Mouse (Mus musculus): ENCODE data around the gene Myl6. TPM values are rescaled to one million over a fixed set of nuclear protein-coding genes. Genes with fewer than 3 reads are reported as not detected.
A peak's percentile ranks its signal among the peaks of the same experiment; 100 is the strongest.

Gene Myl6
- polyA plus RNA-seq, 1 experiment = 2,050 TPM

- Histone ChIP-seq H3K4me1 (ENCODE audit: control insufficient read depth, insufficient read depth, low read length) (no peaks in the 10 kb centered on the region), H3K27ac (ENCODE audit: control insufficient read depth, insufficient read depth, low read depth, low read length, poor library complexity) (no peak overlapping the region), H3K4me3 (replicated peaks; ENCODE audit: control insufficient read depth, low read depth, low read length) (no peak overlapping the region)
- no peak for TF ChIP-seq POLR2A (IDR thresholded peaks at IDR 0.05; ENCODE audit: borderline replicate concordance, control insufficient read depth, low read depth, low read length)
- TF ChIP-seq CTCF (IDR thresholded peaks at IDR 0.05; ENCODE audit: control insufficient read depth, insufficient read depth, low read length) = no peak
- WGBS = 90% methylated on average over 12 of the region's 12 CpGs
These were observed 19.6 kb downstream of the Myl6 start for GRCm38 (mm10) chr10:128474366-128474765.

GRCm38 (mm10) chr10:128460270-128460630 is 33.7 kb downstream of the Myl6 start:
- TF ChIP-seq CTCF (IDR thresholded peaks at IDR 0.05; ENCODE audit: control insufficient read depth, insufficient read depth, low read length) (no peak), POLR2A (IDR thresholded peaks at IDR 0.05; ENCODE audit: borderline replicate concordance, control insufficient read depth, low read depth, low read length) (no peak)
- no peaks in the 10 kb centered on the region for H3K4me1 ChIP-seq (ENCODE audit: control insufficient read depth, insufficient read depth, low read length)
- peak overlapping the region; percentile 41 for H3K4me3 ChIP-seq (replicated peaks; ENCODE audit: control insufficient read depth, low read depth, low read length)
- H3K27ac ChIP-seq (ENCODE audit: control insufficient read depth, insufficient read depth, low read depth, low read length, poor library complexity) = no peak overlapping the region
- 9% methylated on average over 5 of the region's 5 CpGs for WGBS

GRCm38 (mm10) chr10:128459409-128460269 is 34.3 kb downstream of the Myl6 start:
- peak overlapping the region; percentile 98 for H3K4me3 ChIP-seq (replicated peaks; ENCODE audit: control insufficient read depth, low read depth, low read length)
- peaks cover 2% of the 10 kb centered on the region; the same call in 1 of the 2 replicates for H3K4me1 ChIP-seq (ENCODE audit: control insufficient read depth, insufficient read depth, low read length)
- under 1% methylated on average over 55 of the region's 67 CpGs for WGBS
- peak overlapping the region; percentile 95 for H3K27ac ChIP-seq (ENCODE audit: control insufficient read depth, insufficient read depth, low read depth, low read length, poor library complexity)
- TF ChIP-seq POLR2A (IDR thresholded peaks at IDR 0.05; ENCODE audit: borderline replicate concordance, control insufficient read depth, low read depth, low read length) (no peak), CTCF (IDR thresholded peaks at IDR 0.05; ENCODE audit: control insufficient read depth, insufficient read depth, low read length) (no peak)

- peak within 1 kb of the TSS; percentile 95 for H3K27ac ChIP-seq (ENCODE audit: control insufficient read depth, insufficient read depth, low read depth, low read length, poor library complexity)
- peak within 1 kb of the TSS; percentile 98 for H3K4me3 ChIP-seq (replicated peaks; ENCODE audit: control insufficient read depth, low read depth, low read length)
- 4% methylated on average over 86 of the region's 86 CpGs for WGBS
- no peak for TF ChIP-seq POLR2A (IDR thresholded peaks at IDR 0.05; ENCODE audit: borderline replicate concordance, control insufficient read depth, low read depth, low read length)
- TF ChIP-seq CTCF (IDR thresholded peaks at IDR 0.05; ENCODE audit: control insufficient read depth, insufficient read depth, low read length) = peak; percentile 46; the same call in 1 of the 2 replicates
- peaks cover 2% of the 10 kb centered on the region; the same call in 1 of the 2 replicates for H3K4me1 ChIP-seq (ENCODE audit: control insufficient read depth, insufficient read depth, low read length)
These were observed 35.1 kb downstream of the Myl6 start, which contains the start of gene Smarcc2 for GRCm38 (mm10) chr10:128458719-128459408. Gene Smarcc2 (plus strand): TSS chr10:128459248.

- WGBS = under 1% methylated on average over 29 of the region's 29 CpGs
- Histone ChIP-seq H3K4me3 (replicated peaks; ENCODE audit: control insufficient read depth, low read depth, low read length) (peak overlapping the region; percentile 80), H3K27ac (ENCODE audit: control insufficient read depth, insufficient read depth, low read depth, low read length, poor library complexity) (peak overlapping the region; percentile 95), H3K4me1 (ENCODE audit: control insufficient read depth, insufficient read depth, low read length) (peaks cover 2% of the 10 kb centered on the region; the same call in 1 of the 2 replicates)
- TF ChIP-seq CTCF (IDR thresholded peaks at IDR 0.05; ENCODE audit: control insufficient read depth, insufficient read depth, low read length) = no peak
- TF ChIP-seq POLR2A (IDR thresholded peaks at IDR 0.05; ENCODE audit: borderline replicate concordance, control insufficient read depth, low read depth, low read length) = no peak; the same call in 1 of the 2 replicates
These were observed 35.6 kb downstream of the Myl6 start for GRCm38 (mm10) chr10:128458348-128458718.

GRCm38 (mm10) chr10:128457676-128458075 is 36.3 kb downstream of the Myl6 start:
- Histone ChIP-seq H3K27ac (ENCODE audit: control insufficient read depth, insufficient read depth, low read depth, low read length, poor library complexity) (no peak overlapping the region), H3K4me1 (ENCODE audit: control insufficient read depth, insufficient read depth, low read length) (peaks cover 2% of the 10 kb centered on the region; the same call in 1 of the 2 replicates), H3K4me3 (replicated peaks; ENCODE audit: control insufficient read depth, low read depth, low read length) (no peak overlapping the region)
- TF ChIP-seq POLR2A (IDR thresholded peaks at IDR 0.05; ENCODE audit: borderline replicate concordance, control insufficient read depth, low read depth, low read length) (no peak), CTCF (IDR thresholded peaks at IDR 0.05; ENCODE audit: control insufficient read depth, insufficient read depth, low read length) (no peak)
- WGBS = 91% methylated on average over 6 of the region's 6 CpGs

GRCm38 (mm10) chr10:128455280-128455679 is 38.7 kb downstream of the Myl6 start:
- H3K4me3 ChIP-seq (replicated peaks; ENCODE audit: control insufficient read depth, low read depth, low read length) = peak overlapping the region; percentile 19
- WGBS = 3% methylated on average over 6 of the region's 6 CpGs
- H3K4me1 ChIP-seq (ENCODE audit: control insufficient read depth, insufficient read depth, low read length) = peaks cover 2% of the 10 kb centered on the region; the same call in 1 of the 2 replicates
- TF ChIP-seq CTCF (IDR thresholded peaks at IDR 0.05; ENCODE audit: control insufficient read depth, insufficient read depth, low read length) (peak; percentile 39; the same call in 1 of the 2 replicates), POLR2A (IDR thresholded peaks at IDR 0.05; ENCODE audit: borderline replicate concordance, control insufficient read depth, low read depth, low read length) (no peak)
- H3K27ac ChIP-seq (ENCODE audit: control insufficient read depth, insufficient read depth, low read depth, low read length, poor library complexity) = no peak overlapping the region

GRCm38 (mm10) chr10:128454471-128454870 is 39.5 kb downstream of the Myl6 start:
- 84% methylated on average over 3 of the region's 3 CpGs for WGBS

More at GRCm38 (mm10) chr10:128454471-128454870, 39.5 kb downstream of the Myl6 start:
- no peak overlapping the region for H3K4me3 ChIP-seq (replicated peaks; ENCODE audit: control insufficient read depth, low read depth, low read length)
- TF ChIP-seq POLR2A (IDR thresholded peaks at IDR 0.05; ENCODE audit: borderline replicate concordance, control insufficient read depth, low read depth, low read length) (no peak), CTCF (IDR thresholded peaks at IDR 0.05; ENCODE audit: control insufficient read depth, insufficient read depth, low read length) (no peak)
- peaks cover 2% of the 10 kb centered on the region; the same call in 1 of the 2 replicates for H3K4me1 ChIP-seq (ENCODE audit: control insufficient read depth, insufficient read depth, low read length)
- H3K27ac ChIP-seq (ENCODE audit: control insufficient read depth, insufficient read depth, low read depth, low read length, poor library complexity) = no peak overlapping the region

All from bone marrow, adult 2 months (tissue).